Mouse (Mus musculus): ENCODE measurements at regions not wholly inside any gene's neighbourhood (a gene's known extent, or its start where the extent isn't known, plus 50 kb on each side); places are given as distances from the start of the nearest gene placed in this dataset.
A peak's percentile ranks its signal among the peaks of the same experiment; 100 is the strongest.

DNA sequence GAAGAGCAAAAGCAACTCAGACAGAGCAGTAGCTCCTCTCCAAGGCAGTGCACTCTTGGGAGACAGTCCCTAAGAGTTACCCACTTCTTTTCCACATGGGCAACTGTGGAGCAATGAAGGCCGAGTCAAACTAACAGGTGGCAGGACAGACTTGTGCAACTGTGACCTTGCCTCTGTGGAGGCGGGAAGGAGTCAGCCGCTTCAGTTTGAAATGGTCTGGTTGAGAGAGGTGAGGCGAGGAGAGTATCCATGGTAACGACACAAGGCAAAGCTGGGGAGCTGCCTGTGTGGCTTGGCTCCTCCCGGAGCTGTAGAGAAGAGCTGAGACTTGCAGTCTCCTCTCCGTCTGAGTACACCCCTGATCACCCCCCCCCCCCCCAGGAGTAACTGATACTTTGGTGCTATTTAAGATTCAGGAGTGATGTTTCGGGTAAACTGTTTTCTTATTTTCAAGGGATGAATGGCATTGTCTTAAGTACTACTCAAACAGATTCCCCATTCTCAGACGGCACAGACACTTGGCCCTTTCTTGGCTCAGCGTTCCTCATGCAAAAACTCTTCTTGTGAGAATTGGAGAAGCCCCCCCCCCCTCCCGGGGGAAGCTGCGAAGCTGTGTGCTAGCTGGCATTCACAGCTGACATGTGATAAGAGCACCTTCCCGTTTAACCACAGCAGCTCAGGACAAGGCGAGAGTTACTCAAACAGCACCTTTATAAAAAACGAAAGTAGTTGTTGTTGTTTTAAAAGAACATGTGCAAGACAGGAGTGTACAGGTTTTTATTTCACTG, 54.9 kb upstream of the Chst1 start:
- DNase-seq (ENCODE audit: low spot score): no peak

DNA sequence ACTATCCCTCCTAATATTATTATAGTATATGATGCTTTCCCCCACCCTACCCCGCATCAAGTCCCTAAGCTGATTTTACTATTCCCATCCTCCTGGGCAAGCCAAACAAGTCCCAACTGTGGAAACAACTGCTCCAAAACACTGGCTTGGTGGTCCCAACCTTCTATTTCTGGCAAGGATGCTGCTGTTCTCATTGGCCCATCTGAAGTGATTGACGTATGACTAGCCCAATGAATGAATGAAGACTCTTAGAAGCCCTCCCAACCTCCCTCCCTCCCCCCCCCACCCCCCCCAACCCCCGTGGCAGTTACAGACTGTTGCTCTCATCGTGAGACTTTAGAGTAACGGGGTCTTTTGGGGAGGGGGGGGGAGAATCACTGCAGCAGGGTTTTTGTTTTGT, 58.7 kb upstream of the Chst1 start:
- no peak for DNase-seq (ENCODE audit: low spot score)

DNA sequence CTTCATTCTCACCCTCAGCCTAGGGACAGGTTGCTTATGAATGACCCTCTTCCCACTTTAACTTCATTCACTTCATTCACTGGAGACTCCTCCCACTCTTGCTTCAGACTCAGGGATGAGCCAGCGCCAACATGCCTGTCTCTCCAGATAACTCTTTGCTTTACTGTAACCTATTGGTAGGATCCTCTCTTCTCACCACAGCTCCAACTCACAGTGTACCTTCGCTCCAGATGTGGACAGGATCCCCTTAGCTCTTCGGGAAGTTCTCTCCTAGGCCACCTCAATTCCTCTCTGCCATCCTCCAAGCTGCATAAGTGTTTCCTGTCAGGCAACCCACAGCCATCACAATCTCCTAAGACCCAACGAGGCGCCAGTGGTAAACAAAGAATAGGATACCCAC, 67.5 kb upstream of the Chst1 start:
- DNase-seq (ENCODE audit: low spot score): no peak

DNA sequence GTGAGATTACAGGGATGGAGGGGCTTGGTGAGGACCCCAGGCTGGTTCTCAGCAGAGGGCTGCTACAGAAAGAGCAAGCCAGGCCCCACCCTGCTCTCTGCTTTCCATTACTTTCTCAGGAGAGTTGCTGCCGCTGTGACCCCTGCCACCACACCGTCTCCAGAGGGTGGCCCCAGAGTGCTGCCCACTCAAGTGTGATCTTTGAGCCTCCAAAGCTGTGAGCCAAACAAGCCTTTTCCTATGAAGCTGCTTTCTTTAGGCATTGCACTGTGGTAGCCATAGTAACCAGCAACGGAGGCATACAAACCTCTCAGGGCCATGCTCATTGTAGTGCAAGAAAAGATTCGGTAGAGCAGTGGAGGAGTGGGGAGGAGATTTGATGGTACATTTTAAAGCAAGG, 68.8 kb upstream of the Chst1 start:
- no peak for DNase-seq (ENCODE audit: low spot score)

DNA sequence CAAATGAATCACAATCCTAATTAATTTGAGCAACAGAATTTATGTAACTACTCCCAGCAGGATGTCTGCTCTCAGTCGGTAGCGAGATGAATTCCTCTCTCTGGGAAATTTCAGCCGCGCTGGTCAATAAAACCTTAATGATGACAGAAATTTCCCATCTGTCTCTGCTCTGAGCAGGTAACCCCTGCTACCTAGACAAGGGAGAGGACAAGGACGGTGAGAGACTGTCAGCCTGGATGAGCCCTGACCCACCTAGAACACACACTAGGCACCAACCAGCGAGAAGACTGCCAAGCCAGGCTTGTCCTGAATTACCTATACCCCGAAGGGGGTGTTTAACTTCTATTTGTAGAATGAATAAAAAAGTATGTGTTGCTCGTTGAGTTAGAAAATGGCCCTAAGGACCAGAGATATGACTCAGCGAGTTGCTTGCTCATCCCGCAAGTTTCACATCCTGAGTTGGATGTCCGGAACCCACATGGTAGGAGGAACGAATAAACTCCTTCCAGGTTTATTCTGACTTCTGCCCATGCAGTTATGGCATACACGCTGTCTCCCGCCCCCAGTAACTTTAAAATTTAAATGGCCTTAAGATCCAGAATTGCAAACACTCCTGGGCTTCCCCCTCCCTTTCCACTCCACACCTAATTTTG, 69.5 kb upstream of the Slc35c1 start:
- no peak for DNase-seq (ENCODE audit: low spot score)

DNA sequence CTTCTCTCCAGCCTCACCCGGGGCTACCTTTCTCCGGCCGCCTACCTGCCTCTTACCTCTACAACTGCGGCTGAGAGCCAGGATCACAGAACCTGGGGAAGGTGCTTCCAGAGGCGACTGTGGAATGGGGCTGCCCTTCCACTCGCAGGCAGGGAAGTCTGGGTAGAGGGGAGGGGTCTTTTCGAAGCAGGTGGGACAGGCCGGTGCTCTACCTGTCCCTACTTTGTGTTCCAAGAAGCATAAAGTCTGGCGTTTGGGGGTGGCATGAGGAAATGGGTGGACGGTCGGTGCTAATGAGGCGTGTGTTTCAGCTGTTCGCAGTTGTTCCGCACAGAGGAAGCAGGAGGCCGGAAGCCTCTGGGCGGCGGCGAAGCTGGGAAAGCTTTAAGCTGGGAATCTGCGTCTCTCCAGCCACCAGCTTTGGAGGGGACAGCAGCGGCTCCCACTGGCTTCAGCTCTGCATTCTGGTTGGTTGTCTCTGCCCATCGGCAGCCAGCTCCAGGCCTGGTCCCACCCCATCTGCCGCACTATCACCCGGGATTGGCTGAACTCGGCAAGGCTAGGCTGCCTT, 68.8 kb upstream of the Slc35c1 start:
- DNase-seq (ENCODE audit: low spot score): peak; percentile 49

DNA sequence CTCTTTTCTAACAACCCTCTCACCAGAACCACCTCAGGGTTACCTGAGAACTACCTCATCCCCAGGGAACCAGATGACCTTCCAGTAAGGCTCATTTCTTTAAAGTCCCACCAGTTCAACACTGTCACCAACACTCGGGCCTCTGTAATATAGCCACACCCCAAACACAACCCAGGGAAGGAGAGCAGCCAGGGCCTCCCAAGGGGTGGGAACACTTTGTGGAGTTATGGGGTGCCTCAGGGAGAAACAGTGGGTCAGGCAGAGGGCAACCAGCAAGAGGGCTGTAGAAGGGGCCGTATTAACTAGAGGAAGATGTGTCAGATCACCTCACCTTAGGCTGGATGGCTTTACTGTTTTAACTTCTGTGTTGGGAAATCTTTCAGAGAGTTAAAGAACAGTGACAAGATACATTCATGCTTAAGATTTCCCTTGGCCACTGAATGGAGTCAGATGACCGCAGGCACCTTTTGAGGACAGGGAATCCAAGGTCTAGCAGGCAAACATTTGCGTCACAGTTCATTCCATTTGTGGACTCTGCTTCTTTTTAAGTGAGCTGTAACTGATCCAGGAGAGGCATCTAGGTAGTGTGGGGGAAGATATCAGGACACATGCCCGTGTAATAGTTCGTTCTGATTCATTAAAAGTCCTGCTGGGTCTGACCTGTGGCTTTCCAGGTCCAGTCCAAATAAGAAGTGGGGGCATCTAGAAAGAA, 67.9 kb upstream of the Slc35c1 start:
- DNase-seq (ENCODE audit: low spot score): no peak

DNA sequence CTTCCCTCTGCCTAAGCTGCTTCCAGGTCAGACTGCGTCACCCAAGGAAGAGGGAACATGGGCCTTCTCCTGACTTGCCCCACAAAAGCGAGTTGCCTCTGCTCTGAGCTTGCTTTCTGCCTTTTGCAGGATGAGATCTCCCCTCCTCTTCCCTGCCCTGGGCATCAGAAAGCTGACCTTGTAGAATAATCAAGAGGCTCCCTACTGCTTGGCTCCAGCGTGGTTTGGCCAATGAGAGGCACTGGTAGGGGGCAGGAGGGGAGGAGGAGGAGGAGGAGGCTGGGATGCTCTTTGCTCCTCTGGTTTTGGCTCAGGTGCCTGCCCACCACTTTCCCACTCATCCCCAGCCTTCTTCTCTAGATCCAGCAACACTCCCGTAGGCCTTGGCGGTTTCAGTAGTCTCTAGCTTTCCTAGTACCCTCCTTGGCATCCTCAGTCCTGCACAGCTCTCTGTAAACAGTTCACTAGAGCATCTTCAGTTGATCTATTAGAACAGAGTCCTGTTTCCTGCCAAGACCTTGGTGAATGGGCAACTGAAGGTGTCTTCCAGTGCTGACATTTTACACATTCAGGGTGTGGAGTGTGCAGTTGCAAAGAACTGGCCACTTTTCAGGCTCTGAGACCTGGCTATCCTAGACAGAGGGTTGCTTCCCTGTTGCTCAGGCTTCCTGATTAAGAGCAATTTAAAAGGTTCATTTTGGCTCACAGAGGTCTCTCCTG, 66.5 kb upstream of the Slc35c1 start:
- no peak for DNase-seq (ENCODE audit: low spot score)

DNA sequence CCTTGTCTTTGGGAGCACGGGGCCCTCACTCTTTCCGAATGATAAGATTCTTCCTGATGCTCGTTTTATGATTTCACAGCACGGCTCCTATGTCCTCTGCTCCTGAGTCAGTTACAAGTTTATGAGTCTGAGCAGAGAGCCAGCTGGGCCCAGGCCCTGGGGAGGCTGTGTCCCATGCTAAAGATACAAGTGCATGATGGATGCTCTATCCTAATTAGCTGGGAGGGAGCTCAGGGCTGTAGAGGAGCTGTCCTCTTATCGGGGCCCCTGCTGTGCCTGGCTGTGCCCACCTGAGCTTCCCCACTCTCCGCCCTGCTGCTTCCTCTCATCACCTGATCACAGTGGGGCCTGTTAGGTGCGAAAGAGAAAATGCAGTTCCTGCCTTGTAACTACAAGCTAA, 65.3 kb upstream of the Slc35c1 start:
- DNase-seq (ENCODE audit: low spot score): no peak

DNA sequence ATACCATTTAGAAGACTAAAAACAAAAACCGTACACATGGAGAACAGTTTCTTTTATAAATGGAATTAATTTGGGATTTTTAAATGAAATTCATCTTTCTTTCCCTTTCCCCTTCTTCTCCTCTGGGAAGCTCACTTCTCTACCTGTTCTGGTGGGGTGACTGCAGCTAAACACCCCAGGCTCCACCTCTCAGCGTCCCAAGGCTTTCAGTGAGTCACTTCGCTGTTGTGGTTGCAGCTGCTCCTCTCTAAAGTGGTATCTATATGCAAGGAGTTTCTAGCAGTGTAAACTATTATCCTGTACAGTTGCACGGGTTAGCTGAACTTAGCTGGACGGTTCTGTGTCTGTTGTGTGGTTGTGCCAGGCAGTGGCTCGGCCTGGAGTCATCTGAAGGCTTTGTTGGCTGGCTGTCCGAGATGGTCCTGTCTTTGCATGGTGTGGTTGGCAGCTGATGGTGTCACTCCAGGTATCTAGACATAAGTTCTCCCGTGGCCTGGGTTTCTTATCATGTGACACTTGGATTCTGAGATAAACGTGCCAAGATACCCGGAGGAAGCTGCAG, 64.8 kb upstream of the Slc35c1 start:
- DNase-seq (ENCODE audit: low spot score): no peak

DNA sequence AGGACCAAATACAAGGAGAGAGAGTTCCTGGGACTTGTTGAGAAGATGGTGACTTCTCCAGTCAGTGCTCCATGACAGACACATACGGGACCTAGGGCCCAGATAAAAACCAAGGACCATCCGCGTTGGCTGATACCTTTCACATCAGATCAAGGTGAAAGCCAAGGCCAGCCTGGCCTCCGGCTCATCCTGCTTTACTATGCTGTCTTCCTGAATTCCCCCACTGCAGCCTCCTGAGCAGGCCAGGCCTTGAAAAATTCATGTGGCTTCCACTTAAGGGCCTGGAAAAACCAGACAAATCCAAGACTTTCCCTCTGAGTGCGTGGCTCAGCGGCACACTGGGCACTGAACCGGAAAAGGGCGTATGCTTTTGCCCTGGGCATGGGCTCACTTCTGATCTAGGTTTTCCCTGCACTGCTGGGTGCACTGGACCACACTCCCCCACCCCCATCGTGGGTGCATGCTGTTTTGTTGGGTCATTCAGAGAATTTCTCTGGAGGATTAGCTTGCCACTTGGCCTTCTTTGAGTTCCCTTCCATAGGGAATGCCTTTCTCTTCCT, 64.1 kb upstream of the Slc35c1 start:
- DNase-seq (ENCODE audit: low spot score): no peak

DNA sequence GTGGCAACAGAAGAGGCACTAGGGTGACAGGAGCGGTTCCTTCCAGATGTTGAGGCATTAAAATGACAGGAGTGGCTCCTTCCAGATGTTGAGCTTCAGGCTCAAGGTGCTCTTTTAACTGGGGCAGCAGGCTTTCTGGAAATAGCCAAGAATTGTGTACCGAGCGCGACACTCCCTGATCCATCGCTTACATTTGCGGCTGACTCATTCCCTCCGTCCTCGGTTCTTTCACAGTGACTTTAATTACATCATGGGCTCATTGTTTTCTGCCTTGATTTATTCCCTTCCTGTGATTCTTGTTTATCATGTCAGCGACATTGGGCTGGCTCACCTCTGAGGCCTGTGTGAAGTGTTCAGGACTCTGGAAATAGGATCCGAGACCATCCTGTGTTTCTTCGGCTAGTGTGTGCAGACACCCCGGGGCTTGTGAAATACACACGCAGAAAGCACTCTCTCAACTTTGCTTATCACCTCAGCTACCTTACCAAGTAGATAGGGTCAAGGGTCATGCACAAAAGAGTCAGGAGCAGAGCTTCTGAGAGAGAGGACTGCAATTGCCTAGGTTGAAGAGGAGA, 63.1 kb upstream of the Slc35c1 start:
- no peak for DNase-seq (ENCODE audit: low spot score)

DNA sequence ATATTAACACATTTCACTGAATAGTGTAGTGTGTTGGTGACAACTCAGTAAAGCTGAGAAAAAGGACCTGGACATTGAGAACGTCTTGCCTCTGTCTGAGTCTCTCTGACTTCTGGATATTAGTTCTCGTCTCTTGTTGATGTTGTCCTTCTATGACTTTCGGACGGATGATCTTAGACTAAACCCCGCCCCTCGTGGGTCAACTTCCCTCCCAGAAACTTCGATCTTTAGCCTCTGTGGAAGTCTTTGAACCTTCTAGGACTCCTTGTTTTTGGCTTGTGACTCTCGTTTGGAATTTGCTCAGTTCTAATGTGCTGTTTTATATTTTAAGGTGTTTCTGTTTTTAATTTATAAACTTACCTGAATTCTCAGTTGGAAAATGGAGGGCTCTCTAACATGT, 61.2 kb upstream of the Slc35c1 start:
- no peak for DNase-seq (ENCODE audit: low spot score)

DNA sequence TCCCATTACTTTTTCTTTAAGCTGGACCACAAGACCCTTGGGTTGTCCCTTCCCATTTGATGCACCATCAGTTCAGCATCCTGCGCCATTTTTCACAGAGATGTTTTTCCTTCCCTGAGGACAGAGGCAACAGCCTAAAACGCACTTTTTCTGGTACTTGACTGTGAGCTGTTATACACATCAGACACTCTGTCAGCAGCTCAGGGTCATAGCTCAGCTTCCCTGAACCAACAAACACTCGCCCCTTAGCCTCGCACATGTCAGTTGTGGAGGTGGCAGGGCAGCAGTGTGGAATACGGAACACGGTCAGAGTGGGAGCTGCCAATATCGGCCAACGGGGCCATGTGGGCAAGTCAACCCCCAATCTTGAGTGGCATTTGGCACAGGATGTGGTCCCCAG, 59.1 kb upstream of the Slc35c1 start:
- no peak for DNase-seq (ENCODE audit: low spot score)

DNA sequence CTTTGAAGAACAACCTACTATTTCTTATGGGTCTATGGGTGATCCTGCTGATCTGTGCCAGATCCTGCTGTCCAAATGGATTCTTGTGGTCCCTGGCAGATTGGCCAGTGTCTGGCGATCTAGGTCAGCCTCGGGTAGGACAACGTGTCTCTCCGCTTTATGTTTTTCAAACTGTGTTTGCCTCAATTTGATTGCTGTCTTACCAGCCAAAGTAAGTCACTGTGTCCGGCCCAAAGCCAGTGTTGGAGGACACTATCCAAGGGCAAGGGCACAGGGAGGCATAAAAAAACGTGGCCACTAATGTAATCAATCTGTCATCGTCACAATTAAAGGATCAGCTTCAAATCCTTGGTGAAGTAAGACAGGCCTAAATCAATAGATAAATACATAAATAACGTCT, 58.6 kb upstream of the Slc35c1 start:
- DNase-seq (ENCODE audit: low spot score): no peak

DNA sequence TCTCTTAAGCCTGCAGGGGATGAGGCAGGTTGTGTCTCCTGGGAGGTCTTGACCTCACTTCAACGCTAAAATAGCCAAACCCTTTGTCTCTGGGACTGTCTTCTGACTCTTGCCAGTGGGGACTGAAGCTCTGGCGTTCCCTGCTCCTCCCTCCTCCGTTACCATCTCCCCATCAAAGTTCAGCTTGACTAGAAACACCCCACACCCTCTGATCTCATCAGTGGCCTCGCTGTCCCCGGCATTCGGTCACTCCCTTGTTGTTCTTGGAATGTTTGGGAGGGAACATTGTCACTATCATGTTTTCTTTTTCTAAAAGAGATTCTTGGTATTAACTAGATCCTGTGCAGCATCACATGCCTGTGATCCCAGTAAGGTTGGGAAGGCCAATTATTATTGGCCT, 54.6 kb upstream of the Slc35c1 start:
- no peak for DNase-seq (ENCODE audit: low spot score)

DNA sequence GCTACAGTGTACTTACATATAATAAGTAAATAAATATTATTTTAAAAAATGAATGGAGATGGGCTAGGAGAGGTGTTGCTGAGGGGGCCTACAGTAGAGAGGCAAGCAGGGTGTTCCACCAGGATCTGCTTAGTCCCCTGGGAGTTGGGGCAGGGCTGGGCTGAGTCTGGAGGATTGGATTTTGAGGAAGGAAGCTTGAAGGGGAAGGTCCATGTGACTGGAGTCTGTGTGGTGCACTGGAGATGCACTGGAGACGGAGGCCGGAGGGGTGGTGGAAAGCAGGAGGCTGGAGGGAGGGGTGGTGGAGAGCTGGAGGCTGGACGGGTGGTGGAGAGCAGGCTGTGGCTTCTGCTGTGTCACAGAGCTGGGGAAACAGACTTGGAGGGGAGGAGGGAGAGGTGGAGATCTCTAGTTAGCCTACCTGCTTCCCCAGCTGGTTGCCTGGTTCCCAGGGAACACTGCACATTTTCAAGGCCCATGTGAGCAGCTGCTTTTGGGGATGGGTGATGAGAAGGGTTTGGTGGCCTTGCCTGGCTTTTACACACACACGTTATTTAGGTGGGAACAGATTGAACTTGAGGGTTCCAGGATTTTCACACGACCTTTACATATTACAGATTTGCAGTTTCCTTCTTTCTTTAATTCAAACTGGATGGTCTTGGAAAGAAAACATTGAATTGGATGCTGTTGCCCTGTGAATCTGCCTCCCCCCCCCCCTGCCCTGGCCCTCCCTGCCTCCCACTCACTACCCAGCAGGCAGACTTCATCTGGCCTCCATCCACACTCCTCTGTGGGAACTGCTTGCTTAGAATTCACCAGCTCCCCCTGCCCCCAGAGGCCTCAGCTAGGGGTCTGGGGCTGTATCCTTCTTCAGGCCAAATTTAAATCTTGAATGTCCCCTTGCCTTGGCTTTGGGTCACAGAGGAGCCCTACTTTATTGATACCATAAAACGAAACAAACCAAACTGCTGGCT, 51.7 kb upstream of the Slc35c1 start:
- DNase-seq (ENCODE audit: low spot score): no peak

All from urinary bladder, postnatal 25 days (tissue).